Mouse (Mus musculus): ENCODE data around the gene Tnni3. TPM values are rescaled to one million over a fixed set of nuclear protein-coding genes. Genes with fewer than 3 reads are reported as not detected.
A peak's percentile ranks its signal among the peaks of the same experiment; 100 is the strongest.

Tnni3 gene
- polyA plus RNA-seq, 1 experiment from 2014 or later: 1.6 TPM

DNA sequence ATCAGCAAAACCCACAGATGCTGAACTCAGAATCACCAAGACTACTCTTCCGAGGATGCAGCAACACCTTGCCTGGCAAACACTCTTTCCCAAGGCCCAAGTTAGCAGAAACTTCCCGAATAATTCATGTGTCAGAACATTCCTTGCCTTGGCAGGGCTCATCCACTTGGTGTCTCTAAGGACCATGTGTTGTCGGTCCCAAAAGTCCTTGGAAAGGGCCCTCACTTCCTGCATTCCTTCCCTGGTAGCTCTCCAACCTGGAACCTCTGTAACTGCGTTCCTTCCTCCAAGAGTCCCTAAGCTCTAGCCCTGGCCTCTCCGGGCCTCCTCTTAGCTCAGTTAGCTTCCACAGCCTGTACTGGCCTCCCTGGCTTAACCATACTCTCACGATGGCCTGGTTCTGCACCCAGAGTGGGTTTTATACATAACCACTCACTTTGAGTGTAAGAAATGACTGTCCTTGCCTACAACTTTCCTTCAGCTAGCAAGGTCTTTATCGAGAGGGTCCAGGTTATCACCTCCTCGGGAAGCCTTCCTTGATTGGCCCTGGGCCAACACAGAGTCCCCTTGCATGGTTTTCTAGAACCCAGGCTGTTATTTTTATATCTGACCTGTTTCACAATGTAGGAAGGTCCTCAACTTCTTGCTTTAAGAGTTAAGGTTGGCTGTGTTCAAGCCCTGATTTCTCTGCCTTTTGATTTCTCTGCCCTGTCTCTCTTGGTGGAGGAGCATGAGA lies 12.4 kb downstream of the Tnni3 start:
- ATAC-seq: no peak
- no peaks in the 10 kb centered on the region for H3K36me3 ChIP-seq (ENCODE audit: control insufficient read depth, insufficient read depth, low read length)

GRCm38 (mm10) chr7:4509863-4510608 lies 14.0 kb downstream of the Tnni3 start:
- no peak overlapping the region for H3K27ac ChIP-seq (ENCODE audit: low read length)

More for the DNA sequence above, 12.4 kb downstream of the Tnni3 start:
- Histone ChIP-seq H3K4me3 (ENCODE audit: low read length) (no peak overlapping the region), H3K4me2 (ENCODE audit: low read depth, low read length) (no peak overlapping the region), H3K27me3 (replicated peaks; ENCODE audit: control insufficient read depth, insufficient read depth, low read length) (no peaks in the 10 kb centered on the region), H3K27ac (ENCODE audit: low read length) (no peak overlapping the region), H3K9me3 (ENCODE audit: control insufficient read depth, low read length) (no peaks in the 10 kb centered on the region), H3K9ac (ENCODE audit: low read depth, low read length) (peak overlapping the region; percentile 19; the same call in 1 of the 2 replicates), H3K4me1 (ENCODE audit: control insufficient read depth, insufficient read depth, low read length) (peaks cover 7% of the 10 kb centered on the region; the same call in 1 of the 2 replicates)
- 72% methylated on average over 8 of the region's 8 CpGs for WGBS

DNA sequence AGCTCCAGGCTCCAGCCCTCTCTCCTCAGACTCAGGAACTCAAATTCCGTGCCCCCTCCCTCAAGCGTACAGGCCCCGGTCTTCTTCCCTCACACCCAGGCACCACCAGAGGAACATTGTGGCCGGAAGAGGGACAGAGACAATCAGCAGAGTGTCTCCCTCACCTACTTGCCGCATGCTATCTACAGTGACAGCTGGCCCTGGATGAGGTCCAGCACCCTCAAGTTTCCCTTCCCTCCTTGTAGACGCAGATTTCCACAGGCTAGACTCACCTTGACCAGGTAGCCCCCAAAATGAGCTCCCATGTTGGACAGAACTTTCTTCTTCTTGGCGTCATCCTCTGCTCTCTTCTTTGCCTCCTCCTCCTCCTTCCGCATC lies 15.3 kb downstream of the Tnni3 start:
- Histone ChIP-seq H3K4me2 (ENCODE audit: low read depth, low read length) (no peak overlapping the region), H3K4me1 (ENCODE audit: control insufficient read depth, insufficient read depth, low read length) (peaks cover 3% of the 10 kb centered on the region; the same call in 1 of the 2 replicates), H3K9ac (ENCODE audit: low read depth, low read length) (no peak overlapping the region), H3K4me3 (ENCODE audit: low read length) (no peak overlapping the region), H3K27me3 (replicated peaks; ENCODE audit: control insufficient read depth, insufficient read depth, low read length) (no peaks in the 10 kb centered on the region), H3K27ac (ENCODE audit: low read length) (no peak overlapping the region), H3K36me3 (ENCODE audit: control insufficient read depth, insufficient read depth, low read length) (no peaks in the 10 kb centered on the region), H3K9me3 (ENCODE audit: control insufficient read depth, low read length) (no peaks in the 10 kb centered on the region)
- WGBS: 94% methylated on average over 8 of the region's 8 CpGs
- no peak for ATAC-seq

More at GRCm38 (mm10) chr7:4509863-4510608, 14.0 kb downstream of the Tnni3 start:
- ATAC-seq: peak; percentile 86
- H3K4me3 ChIP-seq (ENCODE audit: low read length): peak overlapping the region; percentile 15; the same call in 1 of the 2 replicates
- 0 out of 2 replicates have a peak overlapping the region, but pooled peaks have one; percentile 30 for H3K9ac ChIP-seq (ENCODE audit: low read depth, low read length)
- 17% methylated on average over 24 of the region's 24 CpGs for WGBS
- H3K4me2 ChIP-seq (ENCODE audit: low read depth, low read length): peak overlapping the region; percentile 39
- H3K9me3 ChIP-seq (ENCODE audit: control insufficient read depth, low read length): no peaks in the 10 kb centered on the region
- H3K36me3 ChIP-seq (ENCODE audit: control insufficient read depth, insufficient read depth, low read length): no peaks in the 10 kb centered on the region
- H3K4me1 ChIP-seq (ENCODE audit: control insufficient read depth, insufficient read depth, low read length): peaks cover 7% of the 10 kb centered on the region; the same call in 1 of the 2 replicates
- H3K27me3 ChIP-seq (replicated peaks; ENCODE audit: control insufficient read depth, insufficient read depth, low read length): no peaks in the 10 kb centered on the region

DNA sequence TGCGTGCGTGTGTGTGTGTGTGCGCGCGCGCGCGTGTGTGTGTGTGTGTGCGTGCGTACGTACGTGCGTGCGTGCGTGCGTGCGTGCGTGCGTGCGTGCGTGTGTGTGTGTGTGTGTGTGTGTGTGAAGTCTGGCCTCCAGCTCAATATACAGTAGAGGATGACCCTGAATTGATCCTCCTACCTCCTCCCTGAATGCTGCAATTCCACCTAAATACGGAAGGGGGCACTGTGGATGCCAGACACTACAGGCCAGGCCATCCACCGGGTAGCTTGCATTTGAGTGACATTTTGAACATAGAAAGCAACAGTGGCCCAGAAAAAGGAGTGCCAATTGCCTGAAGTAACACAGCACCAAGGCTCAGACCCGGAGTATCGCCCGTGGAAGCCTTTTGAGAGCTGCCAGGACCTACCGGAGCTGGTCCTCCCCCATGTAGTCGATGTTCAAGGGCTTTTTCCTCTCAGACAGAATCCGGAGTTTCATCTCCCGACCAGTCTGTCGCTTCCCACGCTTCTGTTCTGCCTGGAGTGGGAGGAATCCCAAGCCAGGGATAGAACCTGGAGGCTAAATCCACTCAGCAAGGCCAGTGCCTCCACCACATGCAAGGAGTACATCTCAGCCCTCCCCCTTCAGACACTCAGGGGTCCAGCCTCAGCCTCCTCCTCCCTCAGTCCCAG lies 15.8 kb downstream of the Tnni3 start:
- no peak overlapping the region for H3K4me3 ChIP-seq (ENCODE audit: low read length)
- H3K4me2 ChIP-seq (ENCODE audit: low read depth, low read length): no peak overlapping the region
- no peaks in the 10 kb centered on the region for H3K9me3 ChIP-seq (ENCODE audit: control insufficient read depth, low read length)
- no peak overlapping the region for H3K27ac ChIP-seq (ENCODE audit: low read length)
- H3K9ac ChIP-seq (ENCODE audit: low read depth, low read length): no peak overlapping the region
- ATAC-seq: no peak
- 80% methylated on average over 31 of the region's 32 CpGs for WGBS
- peaks cover 3% of the 10 kb centered on the region; the same call in 1 of the 2 replicates for H3K4me1 ChIP-seq (ENCODE audit: control insufficient read depth, insufficient read depth, low read length)
- H3K27me3 ChIP-seq (replicated peaks; ENCODE audit: control insufficient read depth, insufficient read depth, low read length): no peaks in the 10 kb centered on the region
- no peaks in the 10 kb centered on the region for H3K36me3 ChIP-seq (ENCODE audit: control insufficient read depth, insufficient read depth, low read length)

- Histone ChIP-seq H3K9ac (ENCODE audit: low read depth, low read length) (no peak overlapping the region), H3K4me2 (ENCODE audit: low read depth, low read length) (no peak overlapping the region), H3K9me3 (ENCODE audit: control insufficient read depth, low read length) (no peaks in the 10 kb centered on the region), H3K36me3 (ENCODE audit: control insufficient read depth, insufficient read depth, low read length) (no peaks in the 10 kb centered on the region), H3K4me3 (ENCODE audit: low read length) (no peak overlapping the region), H3K4me1 (ENCODE audit: control insufficient read depth, insufficient read depth, low read length) (peaks cover 5% of the 10 kb centered on the region; the same call in 1 of the 2 replicates), H3K27me3 (replicated peaks; ENCODE audit: control insufficient read depth, insufficient read depth, low read length) (no peaks in the 10 kb centered on the region), H3K27ac (ENCODE audit: low read length) (no peak overlapping the region)
- 45% methylated on average over 3 of the region's 4 CpGs for WGBS
- no peak for ATAC-seq
Measured at GRCm38 (mm10) chr7:4507220-4507619, 16.8 kb downstream of the Tnni3 start.

DNA sequence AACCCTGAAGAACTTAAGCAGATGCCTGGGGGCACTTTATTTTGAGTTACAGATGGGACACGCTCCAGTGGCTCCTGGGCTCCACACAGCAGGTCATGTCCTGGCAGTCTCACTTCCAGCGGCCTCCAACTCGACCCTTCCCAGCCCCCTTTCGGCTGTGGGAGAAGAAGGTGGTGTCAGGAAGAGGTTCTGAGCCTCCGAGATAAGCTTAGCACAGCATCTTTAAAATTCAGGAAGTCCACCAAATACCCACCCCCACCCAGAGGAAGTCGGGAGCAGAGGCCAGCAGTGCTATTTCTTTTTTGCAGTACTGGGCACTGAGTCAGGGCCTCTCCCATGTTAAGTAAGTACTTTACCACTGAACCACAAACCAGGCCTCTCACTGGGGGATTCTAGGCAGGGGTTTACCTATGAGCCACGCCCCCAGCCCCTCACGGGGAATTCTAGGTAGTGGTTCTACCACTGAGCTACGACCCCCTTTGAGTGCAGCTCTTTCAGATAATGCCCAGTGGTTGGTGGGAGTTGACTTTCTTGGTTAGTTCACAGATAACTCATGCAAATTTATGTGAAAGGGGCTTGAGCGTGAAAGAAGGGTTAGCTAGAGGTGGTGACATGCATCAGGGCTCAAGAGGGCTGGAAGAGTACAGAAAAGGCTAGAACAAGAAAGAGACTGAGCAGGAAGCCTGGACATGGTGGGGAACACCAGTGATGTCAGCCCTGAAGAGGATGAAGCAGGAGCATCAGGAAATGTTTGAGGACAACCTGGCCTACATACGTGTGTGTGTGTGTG lies 19.2 kb downstream of the Tnni3 start:
- H3K4me2 ChIP-seq (ENCODE audit: low read depth, low read length): no peak overlapping the region
- no peak overlapping the region for H3K27ac ChIP-seq (ENCODE audit: low read length)
- H3K9me3 ChIP-seq (ENCODE audit: control insufficient read depth, low read length): no peaks in the 10 kb centered on the region
- H3K27me3 ChIP-seq (replicated peaks; ENCODE audit: control insufficient read depth, insufficient read depth, low read length): no peaks in the 10 kb centered on the region
- peaks cover 12% of the 10 kb centered on the region for H3K4me1 ChIP-seq (ENCODE audit: control insufficient read depth, insufficient read depth, low read length)
- H3K9ac ChIP-seq (ENCODE audit: low read depth, low read length): no peak overlapping the region
- ATAC-seq: no peak
- no peaks in the 10 kb centered on the region for H3K36me3 ChIP-seq (ENCODE audit: control insufficient read depth, insufficient read depth, low read length)
- WGBS: 55% methylated on average over 11 of the region's 11 CpGs
- H3K4me3 ChIP-seq (ENCODE audit: low read length): no peak overlapping the region

- peaks cover 22% of the 10 kb centered on the region for H3K4me1 ChIP-seq (ENCODE audit: control insufficient read depth, insufficient read depth, low read length)
- WGBS: 82% methylated on average over 5 of the region's 5 CpGs
- H3K9me3 ChIP-seq (ENCODE audit: control insufficient read depth, low read length): no peaks in the 10 kb centered on the region
- no peaks in the 10 kb centered on the region for H3K36me3 ChIP-seq (ENCODE audit: control insufficient read depth, insufficient read depth, low read length)
- no peak for ATAC-seq
- no peak overlapping the region for H3K4me2 ChIP-seq (ENCODE audit: low read depth, low read length)
- H3K27me3 ChIP-seq (replicated peaks; ENCODE audit: control insufficient read depth, insufficient read depth, low read length): no peaks in the 10 kb centered on the region
- no peak overlapping the region for H3K9ac ChIP-seq (ENCODE audit: low read depth, low read length)
- no peak overlapping the region for H3K4me3 ChIP-seq (ENCODE audit: low read length)
- no peak overlapping the region for H3K27ac ChIP-seq (ENCODE audit: low read length)
Measured at GRCm38 (mm10) chr7:4503858-4504257, 20.2 kb downstream of the Tnni3 start.

- no peak overlapping the region for H3K27ac ChIP-seq (ENCODE audit: low read length)
- H3K4me1 ChIP-seq (ENCODE audit: control insufficient read depth, insufficient read depth, low read length): peaks cover 30% of the 10 kb centered on the region
- no peak overlapping the region for H3K9ac ChIP-seq (ENCODE audit: low read depth, low read length)
- no peak overlapping the region for H3K4me2 ChIP-seq (ENCODE audit: low read depth, low read length)
- ATAC-seq: no peak
- H3K4me3 ChIP-seq (ENCODE audit: low read length): no peak overlapping the region
- H3K36me3 ChIP-seq (ENCODE audit: control insufficient read depth, insufficient read depth, low read length): no peaks in the 10 kb centered on the region
- 78% methylated on average over 4 of the region's 4 CpGs for WGBS
- H3K9me3 ChIP-seq (ENCODE audit: control insufficient read depth, low read length): no peaks in the 10 kb centered on the region
- no peaks in the 10 kb centered on the region for H3K27me3 ChIP-seq (replicated peaks; ENCODE audit: control insufficient read depth, insufficient read depth, low read length)
Measured at GRCm38 (mm10) chr7:4503100-4503499, 20.9 kb downstream of the Tnni3 start.
